Mouse (Mus musculus): ENCODE data around the gene Scgb1b7.
"Not testable (repeated sequence)": the region's sequence is repeated elsewhere in the genome, so short reads cannot be mapped to it uniquely, and the experiment has no call there.

Scgb1b7 gene

DNA sequence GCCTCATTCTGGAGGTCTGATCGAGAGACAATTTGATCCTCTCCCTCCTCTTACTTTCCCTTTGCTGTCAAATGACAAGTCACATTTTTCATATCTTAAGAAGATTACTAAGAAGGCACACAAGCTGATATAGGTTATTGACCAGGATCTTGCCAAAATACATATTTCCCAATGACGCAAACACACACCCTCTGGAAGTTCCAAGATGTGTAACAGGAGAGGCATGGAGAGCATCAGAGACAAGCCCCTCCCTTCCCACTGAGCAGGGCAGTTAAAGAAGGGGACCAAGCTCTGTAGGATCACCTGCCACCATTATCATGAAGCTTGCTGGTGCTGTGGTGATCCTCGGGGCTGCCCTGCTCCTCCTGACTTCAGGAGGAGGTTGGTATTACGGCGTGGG is at the start of gene Scgb1b7:
TSS of gene Scgb1b7 (plus strand) at position 301 of the 400 bp plus-strand sequence.
- not testable (repeated sequence) for DNase-seq (ENCODE audit: low spot score in 2 of 2)

DNA sequence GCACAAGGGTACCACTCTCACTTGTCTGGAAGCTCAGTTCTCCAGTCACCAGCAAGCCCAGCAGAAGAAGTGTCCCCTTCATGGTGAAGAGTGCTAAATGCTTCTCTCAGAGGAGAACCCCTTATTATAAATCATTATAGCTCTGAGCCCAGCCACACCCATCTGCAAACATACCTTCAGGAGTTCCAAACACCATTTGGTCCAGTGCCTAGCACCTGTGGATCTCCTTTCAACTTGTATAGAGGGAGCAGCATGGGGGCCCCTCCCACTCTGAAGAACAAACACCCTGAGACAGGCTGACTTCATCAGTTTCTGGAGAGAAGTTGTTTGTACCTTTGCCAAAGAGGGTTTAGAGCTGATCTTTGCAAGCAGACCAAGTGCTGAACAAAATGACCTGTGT is 6.8 kb upstream of the Scgb1b7 start, which contains the start of gene Scgb2b7:
TSS of gene Scgb2b7 (minus strand) at position 101 of the 400 bp plus-strand sequence.
- DNase-seq (ENCODE audit: low spot score in 2 of 2): not testable (repeated sequence)

Measured in natural killer cell, adult 2 months (primary cell).